Mouse (Mus musculus): ENCODE measurements at regions not wholly inside any gene's neighbourhood (a gene's known extent, or its start where the extent isn't known, plus 50 kb on each side); places are given as distances from the start of the nearest gene placed in this dataset.

DNA sequence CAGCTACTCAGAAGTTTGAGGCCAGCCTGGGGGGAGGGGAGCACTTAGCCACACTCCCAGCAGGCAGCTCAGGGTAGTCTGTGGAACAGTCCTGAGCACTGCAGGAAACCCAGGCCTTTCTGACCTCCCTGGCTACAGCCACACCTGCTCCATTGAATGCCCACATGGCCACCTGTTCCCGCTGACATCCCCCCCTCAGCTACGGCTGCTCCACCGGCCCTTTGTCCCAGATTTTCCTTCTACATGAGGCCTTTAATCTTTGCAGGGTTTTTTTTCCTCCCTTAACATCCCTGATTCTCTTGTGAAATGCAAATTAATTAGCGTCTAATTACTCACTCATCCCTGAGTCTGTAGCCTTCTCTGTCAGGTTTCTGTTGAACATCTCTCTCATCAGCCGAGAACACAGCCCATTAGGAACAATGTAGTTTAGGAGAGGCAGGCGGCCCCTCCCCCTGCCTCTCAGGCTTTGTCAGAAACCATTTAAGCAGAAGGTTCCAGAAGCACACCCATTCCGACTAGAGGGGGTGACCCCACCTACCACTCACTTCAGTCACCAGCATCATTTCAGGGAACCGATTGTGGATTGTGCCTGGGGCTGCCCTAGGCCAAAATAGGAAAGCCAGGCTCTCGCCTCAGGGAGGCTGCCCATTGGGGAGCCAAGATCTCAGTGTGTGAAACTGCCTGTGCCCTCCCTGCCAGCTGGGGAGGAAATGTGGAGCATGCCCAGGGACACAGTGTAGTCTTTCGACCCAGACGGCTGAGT is 78.8 kb upstream of the Tle3 start:
- DNase-seq (ENCODE audit: low spot score in 2 of 2), result no peak

DNA sequence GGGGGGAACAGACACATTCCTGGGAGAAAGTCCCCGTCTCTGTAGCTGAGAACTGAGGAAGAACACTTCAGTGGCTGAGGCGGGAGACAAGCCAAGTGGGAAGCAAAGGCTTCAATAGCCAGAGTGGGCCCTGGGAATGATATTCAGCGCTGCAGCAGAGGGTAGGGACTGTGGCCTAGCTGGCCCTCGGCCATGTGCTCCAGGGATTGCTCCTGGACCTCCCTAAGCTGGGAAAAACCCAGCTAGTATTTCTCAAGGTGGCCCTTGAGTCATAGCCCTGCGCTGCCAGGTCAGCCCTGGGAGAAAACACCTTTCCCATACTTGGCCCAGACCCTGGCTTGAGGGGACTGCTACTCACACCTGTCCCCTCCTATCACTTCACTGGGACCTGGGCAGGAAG is 77.2 kb upstream of the Tle3 start:
- no peak for DNase-seq (ENCODE audit: low spot score in 2 of 2)

DNA sequence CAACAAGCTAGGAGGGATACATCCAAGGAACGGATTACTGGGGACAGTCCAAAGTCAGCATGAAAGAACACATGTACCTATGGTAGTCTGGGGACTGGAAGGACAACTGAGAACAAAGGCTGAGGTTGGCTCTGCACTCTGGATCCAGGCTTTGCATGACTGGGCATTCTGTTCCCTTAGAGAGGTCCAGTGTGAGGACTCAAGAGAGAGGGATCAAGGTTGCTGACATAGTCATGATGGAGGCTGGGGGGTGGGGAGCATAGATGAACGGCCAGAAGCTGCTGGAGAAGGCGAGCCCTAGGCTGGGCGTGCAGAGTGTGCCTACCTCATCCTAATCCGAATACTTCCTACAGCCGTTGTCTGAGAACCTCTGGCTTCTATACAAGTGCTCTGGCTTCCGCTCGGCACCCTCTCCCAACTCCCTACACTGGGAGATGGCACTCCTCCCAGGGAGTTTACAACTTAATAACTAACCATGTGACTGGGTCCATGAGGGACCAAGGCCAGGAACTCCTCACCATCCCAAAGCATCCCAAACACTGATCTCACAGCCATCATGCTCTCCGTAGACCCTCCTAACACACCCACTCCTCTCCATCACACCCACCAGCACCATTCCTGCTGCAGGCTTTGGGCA is 75.7 kb upstream of the Tle3 start:
- DNase-seq (ENCODE audit: low spot score in 2 of 2), result no peak

DNA sequence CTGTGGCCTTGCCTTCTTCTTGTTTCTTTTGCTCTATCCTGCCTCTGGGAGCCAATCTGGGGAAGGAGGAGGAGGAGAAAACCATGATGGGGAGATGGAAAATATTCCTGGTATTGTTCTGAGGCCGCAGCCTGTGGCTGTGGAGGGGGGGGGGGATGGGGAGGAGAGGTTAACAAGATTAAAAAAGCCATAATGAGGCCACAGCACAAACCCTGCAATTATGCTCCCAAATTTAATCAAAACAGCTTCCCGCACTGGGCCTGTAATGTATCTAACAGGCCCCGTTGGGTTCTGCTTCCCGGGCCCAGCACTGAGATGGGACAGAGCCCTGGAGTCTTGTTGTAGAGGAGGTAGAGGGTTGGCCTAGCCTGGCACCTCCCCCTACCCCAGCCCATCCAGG is 74.8 kb upstream of the Tle3 start:
- DNase-seq (ENCODE audit: low spot score in 2 of 2), result no peak

DNA sequence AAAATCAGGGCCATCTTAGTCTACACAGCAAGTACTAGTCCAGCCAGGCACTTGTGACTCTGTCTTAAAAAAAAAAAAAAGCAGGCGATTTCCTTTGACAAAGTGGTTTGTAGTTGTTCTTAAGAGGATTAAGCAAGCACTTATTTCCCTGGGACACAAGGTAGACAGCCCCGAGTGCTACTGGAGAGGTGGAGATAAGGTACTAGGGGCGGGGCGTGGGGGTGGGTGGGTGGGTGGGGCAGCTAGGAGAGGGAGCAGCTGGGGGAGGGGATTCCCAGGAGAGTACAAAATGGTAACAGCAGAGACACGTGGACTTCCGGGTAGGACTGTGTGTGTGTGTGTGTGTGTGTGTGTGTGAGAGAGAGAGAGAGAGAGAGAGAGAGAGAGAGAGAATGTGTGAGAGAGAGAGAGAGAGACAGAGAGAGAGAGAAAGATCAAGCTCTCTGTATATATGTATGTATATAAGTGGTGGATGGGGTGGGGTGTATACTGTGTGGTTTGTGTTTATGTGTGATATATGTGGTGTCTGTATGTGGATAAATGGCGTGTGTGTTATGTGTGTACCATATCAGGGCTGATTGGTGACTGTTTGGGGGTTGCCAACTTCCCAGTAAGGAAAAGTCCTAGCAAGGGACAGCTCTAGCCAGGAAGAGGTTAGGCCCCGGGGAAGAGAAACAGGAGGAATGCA is 72.1 kb upstream of the Tle3 start:
- no peak for DNase-seq (ENCODE audit: low spot score in 2 of 2)

DNA sequence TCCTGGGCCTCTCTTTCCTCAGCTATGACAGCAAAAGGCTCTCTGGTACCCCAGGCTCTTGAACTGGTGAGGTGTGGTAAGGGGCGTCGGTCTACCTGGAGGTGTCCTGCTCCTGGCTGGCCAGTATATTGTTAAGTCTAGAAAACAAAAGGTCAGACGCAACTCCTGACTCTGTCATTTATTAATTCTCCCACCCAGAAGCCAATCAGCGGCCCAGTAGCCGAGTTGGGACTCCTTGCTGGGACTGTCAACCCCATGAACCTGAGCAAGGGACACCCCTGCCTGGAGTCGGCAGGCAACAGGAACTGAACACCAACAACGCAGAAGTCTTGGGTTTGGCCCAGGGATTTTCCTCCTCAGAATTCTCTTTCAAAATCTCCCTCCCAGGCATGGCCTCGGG is 71.1 kb upstream of the Tle3 start:
- no peak for DNase-seq (ENCODE audit: low spot score in 2 of 2)

DNA sequence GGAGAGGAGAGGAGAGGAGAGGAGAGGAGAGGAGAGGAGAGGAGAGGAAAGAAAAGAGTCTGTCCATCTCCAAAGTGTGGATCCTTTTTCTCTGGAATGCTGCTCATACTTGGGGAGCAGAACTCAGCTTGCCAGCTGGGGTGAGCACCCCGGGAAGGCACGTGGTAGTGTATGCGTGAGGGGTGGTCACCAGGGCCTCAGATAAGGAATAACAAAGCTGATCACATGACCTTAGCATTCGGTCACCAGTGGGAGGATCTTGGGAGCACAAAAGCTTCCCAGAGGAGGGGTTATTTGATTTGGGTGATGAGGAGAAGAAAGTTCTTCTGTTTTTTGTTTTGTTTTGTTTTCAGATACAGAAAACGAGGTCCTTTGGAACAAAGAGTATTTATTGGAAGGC is 69.4 kb upstream of the Tle3 start:
- DNase-seq (ENCODE audit: low spot score in 2 of 2), result no peak

DNA sequence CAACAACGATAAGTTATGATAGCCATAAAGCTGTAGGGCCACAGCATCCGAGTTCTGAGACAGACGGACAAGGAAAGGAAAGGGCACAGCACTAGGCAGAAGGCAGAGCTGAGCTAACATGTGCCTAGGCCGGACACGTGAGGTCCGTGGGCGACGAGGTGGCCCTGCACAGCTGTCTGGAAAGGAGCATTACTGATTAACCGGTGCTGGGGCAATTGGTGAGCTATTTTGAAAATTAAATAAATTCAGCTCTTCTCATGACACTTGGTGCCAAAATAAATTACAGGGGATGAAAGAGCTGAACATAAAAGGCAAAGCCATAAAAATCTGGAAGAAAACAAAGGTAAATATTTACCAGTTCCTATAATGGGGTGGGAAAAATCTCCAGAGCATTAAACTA is 65.9 kb upstream of the Tle3 start:
- no peak for DNase-seq (ENCODE audit: low spot score in 2 of 2)

DNA sequence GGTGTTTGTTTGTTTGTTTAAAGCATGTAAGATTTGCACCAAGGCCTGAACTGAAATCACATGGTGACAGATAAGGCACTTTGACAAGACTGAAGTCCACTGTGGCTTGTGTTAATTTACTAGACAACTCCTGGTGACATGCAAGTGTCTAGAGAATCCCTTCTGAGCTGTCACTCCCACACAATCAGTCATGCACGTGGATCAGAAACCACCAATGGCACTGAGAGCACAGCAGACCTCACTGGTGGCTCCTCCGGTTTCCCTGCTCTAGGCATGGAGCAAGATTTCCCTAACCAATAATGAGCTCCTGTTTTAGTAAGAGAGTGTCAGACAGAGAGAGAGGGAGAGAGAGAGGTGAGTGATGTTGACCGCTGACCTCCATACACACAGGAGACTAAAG is 63.1 kb upstream of the Tle3 start:
- DNase-seq (ENCODE audit: low spot score in 2 of 2), result no peak

DNA sequence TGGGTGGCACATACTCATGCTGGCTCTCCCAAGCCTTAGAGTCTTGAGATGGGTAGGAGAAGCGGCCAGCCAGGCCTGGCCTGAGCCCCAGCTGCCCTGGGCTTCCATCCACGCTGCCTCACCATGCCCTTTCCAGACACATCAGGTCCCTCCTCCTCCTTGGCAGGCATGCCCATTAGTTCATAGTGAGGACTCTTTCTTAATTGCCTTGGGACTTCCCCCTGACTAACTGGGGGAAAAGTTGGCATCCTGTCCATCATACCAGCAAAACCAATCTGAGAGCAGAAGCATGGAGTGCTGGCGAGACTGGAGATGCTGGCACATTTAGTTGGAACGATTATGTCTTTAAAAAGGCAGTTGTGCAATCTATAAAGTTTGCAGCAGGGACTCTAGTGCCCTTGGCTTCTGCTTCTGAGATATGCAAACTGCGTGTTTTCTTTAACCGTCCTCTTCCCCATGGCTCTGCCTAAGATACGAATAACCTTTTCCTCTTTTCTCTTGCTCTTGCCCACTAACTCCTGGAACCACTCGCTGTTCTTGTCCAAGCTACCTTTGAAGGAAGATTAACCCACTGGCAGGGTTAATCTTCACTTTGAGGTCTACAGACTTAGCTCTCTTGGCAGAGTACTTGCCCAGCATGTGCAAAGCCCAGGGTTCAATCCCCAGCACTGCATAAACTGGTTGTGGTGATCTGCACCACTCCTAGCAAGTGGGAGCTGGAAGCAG is 62.2 kb upstream of the Tle3 start:
- DNase-seq (ENCODE audit: low spot score in 2 of 2), result no peak

DNA sequence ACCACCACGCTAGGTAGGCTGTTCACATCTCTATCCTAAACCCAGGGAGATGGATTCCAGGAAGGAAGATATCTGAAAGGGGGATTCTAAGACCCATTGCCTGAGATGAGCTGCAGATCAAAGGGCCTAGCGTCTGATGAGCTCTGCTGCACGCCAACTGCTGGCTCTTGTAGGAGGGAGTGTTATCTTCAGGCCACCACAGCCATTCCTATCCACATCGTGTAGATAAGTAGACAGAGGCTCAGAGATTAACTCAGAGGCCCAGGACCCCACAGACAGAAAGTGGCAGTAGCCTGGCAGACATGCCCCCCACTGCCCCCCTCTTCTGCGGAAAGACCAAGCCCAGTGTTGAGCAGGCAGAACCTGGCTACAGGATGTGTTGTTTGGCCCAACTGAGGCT is 61.6 kb upstream of the Tle3 start:
- no peak for DNase-seq (ENCODE audit: low spot score in 2 of 2)

DNA sequence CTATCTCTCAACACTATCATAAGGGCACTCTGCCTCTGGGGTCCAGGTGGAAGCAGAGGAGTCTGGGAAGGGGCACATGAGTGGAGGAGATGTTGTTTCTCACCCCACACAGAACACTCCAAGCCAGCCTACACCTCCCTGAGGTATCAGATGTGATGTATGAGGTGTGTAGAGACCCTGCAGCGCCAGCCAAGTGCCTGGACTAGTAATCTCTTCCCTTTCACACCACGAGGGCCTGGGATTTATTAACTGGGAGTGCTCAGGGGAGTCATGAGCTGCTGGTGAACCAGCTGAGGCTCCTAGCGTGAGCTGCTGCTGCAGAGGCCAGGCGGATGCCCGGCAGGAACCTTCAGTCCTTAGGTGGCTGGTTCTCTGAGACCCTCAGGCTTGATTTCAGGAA is 60.6 kb upstream of the Tle3 start:
- DNase-seq (ENCODE audit: low spot score in 2 of 2), result no peak

DNA sequence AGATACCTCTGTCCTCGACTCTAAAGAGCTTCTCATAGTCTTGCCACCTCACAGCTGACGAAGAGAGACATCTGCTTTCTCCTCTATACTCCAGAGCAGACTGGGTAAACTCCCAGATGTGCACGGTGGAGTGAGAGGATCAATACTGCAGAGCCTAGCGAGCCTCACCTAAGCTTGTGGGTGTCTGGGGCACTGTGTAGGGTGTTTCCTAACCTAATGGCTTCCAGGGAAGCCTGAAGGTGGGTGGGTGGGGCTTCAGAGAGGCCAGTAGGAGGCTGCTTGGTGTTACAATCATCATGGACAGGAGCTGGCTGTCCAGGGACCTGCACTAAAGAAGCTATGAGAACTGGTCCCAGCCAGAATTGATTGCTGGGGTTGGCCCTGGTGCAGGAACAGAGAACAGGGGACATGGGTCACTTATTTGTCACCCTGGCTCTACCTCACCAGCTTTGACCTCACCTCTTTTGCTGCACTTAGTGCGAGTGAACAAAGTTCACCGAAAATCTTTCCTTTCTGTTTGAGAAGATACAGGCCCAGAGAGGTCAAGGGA is 57.5 kb upstream of the Tle3 start:
- DNase-seq (ENCODE audit: low spot score in 2 of 2), result no peak

DNA sequence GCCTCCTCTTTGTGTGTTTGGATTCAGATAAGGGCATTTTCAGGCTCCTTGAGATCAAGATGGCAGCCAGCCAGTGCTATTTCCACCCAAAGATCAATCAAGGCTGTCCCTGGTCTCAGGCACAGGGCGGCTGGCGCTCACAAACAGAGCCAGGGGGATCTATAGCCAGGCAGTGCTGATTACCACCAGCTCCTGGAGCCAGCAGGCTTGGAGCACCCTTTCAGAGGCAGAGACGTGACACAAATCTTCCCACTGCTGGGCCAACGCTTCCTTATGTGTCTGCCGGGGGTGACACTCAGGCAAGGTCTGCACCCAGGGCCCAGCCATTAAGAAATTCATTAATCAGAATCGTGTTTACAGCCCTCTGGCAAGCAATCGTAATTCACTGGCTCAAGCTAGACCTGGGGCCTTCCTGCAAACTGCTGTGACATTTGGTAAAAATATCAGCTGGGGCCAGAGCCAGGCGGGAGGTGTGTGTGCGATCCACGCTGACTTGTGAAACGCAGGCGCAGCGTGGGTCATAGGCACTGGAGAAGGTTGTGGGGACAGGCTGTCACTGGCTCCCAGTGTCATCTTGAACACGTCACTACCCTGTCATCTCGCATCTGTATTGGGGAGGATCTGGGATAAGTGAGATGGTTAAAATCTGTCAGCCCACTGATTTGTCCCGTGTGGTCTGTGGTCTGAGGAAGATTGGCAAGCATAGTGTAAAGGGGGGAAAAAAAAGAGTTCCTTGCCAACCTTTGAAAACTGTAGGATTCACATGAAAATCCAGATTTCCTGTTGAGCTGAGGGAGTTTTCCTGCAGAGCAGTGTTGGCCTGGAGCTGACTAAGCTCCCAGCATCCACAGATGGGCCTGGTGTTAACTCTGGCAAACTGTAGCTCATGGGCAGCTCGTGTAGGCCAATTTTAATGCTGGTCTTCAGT is 56.5 kb upstream of the Tle3 start:
- no peak for DNase-seq (ENCODE audit: low spot score in 2 of 2)

DNA sequence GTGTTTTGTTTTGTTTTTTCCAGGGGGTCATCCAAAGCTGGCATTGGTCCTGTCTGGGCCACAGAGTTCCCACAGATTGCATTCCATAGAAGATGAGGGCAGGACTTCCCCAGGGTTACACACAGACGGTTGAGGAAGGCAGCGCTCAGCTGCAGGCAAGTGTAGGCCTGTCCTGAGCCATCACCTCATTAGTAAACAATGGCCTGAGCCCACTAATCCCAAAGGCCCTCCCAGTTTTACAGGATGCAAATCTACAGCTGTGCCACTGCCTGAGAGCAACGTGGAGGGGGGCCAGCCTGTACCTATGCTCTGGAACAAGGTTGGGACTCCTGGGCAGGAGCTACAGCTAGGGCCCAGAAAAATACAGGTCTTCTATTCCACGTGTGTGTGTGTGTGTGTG is 55.7 kb upstream of the Tle3 start:
- DNase-seq (ENCODE audit: low spot score in 2 of 2), result no peak

DNA sequence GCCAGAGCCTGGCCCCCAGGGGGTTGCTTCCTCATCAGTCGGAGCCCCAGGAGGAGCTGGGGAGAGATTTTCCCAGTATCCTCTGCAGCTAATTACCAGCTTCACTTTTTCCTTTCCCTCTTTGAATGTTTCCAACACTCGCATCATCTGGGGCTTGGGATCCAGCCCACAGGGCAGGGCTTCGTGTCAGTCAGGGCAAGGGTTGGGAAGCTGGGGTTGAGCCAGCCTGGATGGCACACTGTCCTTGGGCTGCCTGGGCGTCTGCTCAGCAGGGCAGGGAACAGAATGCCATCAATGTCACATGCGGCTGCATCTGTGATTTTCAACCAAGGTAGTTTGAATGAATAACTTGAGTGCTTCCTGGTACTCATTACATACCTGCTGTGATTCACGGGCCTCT is 52.4 kb upstream of the Tle3 start:
- DNase-seq (ENCODE audit: low spot score in 2 of 2), result no peak

DNA sequence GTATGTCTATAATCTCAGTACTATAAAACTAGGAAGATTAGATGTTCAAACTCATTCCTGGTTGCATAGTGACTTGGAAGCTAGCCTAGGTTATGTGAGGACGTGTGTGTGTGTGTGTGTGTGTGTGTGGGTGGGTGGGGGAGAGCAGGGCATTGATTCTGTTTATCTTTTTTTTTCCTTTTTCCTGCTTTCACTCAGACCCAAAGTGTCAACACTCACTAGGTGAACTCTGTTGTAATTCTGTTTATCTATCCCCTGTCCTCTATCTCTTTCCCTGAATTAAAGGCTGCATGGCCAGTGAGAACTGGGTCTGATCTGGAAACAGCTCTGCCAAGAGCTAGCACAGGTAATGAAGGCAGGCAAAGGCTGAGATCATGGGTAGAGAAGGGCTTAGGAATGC is 50.9 kb upstream of the Tle3 start:
- no peak for DNase-seq (ENCODE audit: low spot score in 2 of 2)

DNA sequence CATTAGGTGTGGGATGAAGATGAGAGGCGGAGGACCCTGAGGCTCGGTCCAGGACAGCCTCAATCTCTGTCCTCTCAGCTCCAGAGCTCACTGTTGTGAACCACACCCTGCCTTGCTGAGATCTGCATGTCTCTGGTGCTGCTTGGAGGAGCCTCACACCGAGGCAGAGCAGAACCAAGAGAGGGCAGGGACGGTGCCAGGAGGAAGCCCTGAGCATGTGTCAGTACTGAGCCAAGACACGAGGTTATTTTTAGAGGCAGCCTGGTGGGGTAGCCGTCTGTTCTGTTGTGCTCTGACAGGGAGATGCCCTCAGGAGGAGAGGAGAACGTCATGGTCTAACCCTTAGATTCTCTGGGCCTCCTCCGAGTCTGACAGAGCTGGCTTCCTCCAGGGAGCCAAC is 50.3 kb upstream of the Tle3 start:
- DNase-seq (ENCODE audit: low spot score in 2 of 2), result no peak

DNA sequence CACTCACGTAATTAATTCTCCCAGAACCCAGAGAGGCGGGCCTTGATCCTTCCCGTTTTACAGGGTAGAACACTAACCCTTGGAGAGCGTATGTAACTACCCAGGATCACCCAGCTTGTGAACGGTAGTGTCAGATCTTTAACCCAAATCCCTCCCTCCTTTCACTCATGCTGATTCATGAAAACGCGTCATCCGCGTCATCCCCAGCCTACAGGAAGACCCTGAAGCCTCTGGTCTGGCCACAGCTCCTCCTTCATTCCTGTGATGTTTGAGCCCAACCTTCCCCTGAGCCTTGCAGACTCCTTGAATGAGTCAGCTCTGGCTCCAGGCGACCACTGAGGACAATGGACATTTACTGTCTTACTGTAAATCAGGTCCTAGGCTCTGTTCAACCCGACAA is 49.8 kb upstream of the Tle3 start:
- no peak for DNase-seq (ENCODE audit: low spot score in 2 of 2)

Measured in urinary bladder, postnatal 4 days (tissue).